Mouse (Mus musculus): ENCODE measurements around the gene Zfp652. TPM values are rescaled to one million over a fixed set of nuclear protein-coding genes. Genes with fewer than 3 reads are reported as not detected.
A peak's percentile ranks its signal among the peaks of the same experiment; 100 is the strongest.

Zfp652 gene
- total RNA-seq, 2 experiments from 2014 or later, result 20.9 to 37.2 TPM

DNA sequence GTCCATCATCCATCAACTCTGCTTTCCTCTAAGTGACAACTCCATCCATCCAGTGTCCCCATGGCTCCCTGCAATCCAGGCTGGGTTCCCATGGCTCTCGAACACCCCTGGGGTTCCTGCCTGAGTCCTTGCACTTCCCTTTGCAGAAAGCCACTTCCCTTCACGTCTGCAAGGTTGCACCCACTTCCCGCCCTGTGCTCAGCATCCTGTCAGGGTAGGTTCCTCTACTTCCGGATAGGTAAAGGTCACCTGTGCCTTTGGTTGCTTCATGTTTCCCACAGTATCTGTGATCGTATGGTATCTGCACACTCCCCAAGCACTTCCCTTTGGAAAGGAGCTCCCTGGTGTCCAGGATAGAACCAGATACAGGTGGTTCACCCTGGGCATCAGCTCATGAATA lies 92.5 kb downstream of the Zfp652 start:
- ATAC-seq (replicated peaks; ENCODE audit: poor library complexity), result peak; percentile 30; the same call in 1 of the 2 replicates

DNA sequence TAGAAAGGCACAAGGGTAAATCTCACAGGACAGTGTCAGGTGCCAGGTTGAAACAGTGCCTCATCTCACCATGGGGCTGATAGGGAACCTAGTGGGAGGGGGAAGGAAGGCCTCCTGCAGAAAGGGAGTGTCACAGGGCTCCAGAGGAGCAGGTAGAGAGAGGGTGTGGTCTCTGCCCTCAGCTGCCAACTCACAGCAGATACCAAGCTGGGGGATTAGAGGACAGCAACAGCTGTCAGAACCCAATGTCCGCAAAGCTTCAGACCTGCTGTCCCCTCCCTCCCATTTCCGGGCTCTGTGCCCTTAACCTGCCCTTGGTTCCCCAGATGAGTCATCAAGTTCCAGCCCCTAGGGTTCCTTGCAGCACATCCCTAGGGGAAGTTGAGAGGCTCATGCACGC lies 93.1 kb downstream of the Zfp652 start:
- ATAC-seq (replicated peaks; ENCODE audit: poor library complexity), result peak; percentile 54

DNA sequence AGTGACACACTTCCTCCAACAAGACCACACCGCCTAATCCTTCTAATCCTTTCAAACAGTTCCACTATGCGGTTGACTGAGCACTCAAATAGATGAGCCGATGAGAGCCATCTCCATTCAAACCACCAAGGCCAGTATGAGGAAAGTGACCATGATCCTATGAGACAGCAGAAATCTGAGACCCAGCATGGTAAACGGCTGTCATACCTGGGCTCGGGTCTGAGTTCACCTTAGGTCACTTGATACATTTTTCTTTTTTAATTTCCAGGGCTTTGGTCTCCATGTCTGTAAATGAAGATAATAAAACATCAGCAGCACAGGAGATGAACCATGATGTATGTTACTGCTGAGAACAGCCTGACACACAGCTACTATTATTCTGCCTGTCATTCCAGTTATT lies 95.4 kb downstream of the Zfp652 start:
- no peak for ATAC-seq (replicated peaks; ENCODE audit: poor library complexity)

DNA sequence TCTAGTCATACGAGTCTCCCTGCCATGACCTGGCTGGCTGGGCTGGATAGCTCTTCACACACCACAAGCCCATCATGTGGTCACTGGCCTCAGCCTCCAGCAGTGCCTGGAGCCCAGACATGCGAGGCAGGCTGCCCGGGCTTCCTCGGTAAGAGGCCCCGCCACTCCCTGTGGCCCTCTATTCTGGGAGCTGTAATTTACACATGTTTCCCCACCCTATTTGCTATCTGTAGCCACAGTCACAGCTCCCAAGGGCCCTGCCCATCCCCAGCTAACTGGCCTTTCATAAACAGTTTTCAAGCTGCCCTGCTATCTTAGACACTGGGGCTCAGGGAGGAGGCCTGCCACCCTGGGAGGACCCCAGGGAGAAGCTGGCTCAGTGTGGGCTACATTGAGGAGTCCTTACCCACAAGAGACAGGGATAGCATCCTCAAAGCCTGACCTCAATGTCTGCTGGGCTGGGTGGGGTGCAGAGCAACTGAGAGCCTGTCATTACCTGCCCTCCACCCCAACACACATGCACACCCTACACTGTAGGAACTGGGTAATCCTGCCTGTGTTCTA lies 96.1 kb downstream of the Zfp652 start:
- ATAC-seq (replicated peaks; ENCODE audit: poor library complexity), result peak; percentile 74

DNA sequence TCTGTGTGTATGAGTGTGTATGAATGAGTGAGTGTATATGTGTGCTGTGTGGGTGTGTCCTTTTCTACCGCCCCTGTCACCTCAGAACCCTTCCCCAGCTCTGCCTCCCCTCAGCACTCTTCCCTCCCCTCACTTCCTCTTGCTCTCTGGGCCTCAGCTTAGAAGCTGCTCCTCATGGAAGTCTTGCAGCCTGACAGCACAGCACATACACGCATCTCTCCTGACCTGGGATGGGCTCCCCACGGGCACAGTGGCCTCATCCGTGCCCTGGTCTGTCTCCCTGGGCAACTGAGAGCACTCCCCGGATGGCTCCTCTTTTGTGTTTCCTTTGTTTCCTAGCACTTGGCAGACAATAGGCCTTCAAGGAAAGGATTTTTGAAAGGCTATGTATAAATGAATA lies 97.1 kb downstream of the Zfp652 start:
- ATAC-seq (replicated peaks; ENCODE audit: poor library complexity), result no peak

DNA sequence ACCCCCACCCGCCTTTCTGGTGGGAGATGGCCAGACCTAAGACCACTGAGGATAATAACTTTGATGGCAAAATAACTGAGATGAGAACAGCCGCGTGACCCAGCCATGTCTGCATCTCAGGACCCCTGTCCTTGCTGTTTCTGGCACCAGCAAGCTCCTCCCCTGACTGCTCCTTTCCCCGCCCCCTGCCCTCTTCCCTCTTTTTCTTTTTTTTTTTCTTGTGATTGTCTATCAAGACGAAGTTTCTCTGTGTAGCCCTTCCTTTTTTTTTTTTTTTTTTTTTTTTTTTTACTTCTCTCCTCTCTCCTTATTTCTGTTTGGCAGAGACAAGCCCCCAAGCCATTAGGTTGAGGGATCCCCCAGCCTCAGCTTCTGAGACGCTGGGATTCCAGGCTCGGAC lies 98.4 kb downstream of the Zfp652 start:
- ATAC-seq (replicated peaks; ENCODE audit: poor library complexity), result no peak

DNA sequence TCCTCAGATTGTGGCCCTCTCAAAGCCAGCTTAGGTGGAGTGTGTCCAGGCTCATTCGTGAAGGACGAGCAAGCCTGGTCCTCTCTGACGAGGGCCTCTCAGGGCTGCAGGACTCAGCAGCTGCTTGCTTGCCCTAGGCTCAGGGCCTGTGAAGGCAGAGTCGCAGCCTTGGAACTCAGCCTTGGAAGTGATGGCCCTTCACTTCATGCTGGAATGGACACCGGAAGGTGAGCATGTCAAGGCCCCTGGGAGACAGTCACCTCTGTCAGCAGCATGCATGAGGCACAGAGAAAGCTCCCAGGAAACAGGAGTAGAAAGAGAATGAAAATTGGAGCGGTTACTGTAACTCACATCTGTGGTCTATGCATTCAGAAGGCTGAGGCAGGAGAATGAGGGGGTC lies 99.3 kb downstream of the Zfp652 start:
- no peak for ATAC-seq (replicated peaks; ENCODE audit: poor library complexity)

DNA sequence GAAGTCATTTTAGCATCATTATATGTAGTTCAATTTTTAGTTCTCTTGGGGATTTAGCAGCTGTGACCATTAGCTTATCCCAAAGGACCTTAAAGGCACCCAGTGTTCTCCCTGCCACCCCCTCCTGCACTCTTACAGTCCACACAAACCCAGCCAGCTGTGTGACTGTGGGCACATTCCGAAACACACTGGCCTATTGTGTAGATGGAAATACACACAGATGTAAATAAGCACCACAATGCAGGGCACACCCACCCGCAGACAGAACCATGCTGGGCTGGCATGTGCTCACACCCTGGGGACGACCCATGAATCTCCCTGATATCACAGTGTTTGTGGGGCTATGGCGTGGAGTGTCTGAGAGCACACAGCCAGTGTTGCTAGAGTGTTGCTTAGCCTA lies 99.8 kb downstream of the Zfp652 start:
- no peak for ATAC-seq (replicated peaks; ENCODE audit: poor library complexity)

DNA sequence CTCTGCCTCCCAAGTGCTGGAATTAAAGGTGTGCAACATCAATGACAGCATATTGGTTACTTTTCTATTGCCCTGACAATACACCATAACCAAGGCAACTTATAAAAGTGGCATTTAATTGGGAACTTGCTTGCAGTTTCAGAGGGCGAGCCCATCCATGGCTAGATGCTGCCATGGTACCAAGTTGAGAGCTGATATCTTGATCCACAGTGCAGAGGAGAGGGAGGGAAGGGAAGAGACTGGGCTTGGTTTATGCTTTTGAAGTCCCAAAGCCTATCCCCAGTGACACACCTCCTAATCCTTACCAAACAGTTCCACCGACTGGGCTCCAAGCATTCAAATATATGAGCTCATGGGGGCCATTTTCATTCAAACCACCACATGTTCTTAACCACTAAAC lies 101.6 kb downstream of the Zfp652 start:
- ATAC-seq (replicated peaks; ENCODE audit: poor library complexity), result no peak

DNA sequence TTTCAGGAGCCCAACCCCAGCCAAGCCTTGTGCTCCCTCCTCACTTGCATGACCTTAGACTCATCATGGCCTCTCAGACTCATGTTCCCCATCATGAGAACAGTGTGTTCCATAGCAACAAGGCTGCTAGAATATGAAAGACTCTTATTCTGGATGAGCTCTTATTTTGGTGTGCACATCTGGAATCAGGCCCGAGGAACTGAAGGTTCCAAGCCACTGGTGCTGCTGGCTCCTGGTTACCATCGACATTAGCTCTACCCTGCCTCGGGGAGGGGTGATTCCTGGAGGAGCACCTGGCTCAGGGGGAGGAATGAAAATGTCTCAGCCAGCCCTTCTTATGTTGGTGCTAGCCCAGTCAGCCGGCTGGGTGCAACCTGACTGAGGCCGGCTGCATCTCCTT lies 102.4 kb downstream of the Zfp652 start:
- ATAC-seq (replicated peaks; ENCODE audit: poor library complexity), result no peak

DNA sequence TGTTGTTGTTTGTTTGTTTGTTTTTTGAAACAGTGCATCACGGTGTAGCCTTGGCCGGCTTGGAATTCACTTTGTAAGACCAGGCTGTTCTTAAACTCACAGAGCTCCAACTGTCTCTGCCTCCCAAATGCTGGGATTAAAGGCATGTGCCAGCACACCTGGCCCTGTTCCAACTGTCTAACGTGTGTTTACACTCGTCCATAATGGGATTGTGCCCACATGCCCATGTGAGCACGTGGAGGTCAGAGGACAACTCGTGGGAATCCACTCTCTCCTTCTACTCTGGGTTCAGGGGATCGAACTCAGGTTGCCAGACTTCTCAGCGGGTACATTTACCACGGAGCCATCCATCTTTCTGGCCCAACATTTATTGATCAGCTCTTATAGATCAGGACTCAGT lies 102.9 kb downstream of the Zfp652 start:
- no peak for ATAC-seq (replicated peaks; ENCODE audit: poor library complexity)

DNA sequence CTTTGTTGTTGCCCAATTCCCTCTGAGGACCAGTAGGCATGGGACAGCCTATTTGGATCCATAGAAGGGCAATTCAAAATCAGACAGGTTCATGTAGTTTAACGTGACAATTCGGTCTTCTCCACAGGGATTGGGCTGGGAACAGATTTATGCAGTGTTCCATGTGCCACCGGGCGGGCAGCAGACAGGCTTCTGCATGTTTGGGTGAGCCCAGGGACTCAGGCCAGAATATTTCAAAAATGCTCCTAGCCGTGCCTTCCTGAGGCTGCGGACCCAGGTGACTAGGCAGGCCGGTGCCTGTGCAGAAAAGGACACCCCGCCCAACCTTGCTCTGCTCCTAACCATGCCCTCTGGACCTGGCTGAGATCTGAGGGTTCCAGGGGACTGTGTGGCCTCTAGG lies 106.7 kb downstream of the Zfp652 start:
- no peak for ATAC-seq (replicated peaks; ENCODE audit: poor library complexity)

DNA sequence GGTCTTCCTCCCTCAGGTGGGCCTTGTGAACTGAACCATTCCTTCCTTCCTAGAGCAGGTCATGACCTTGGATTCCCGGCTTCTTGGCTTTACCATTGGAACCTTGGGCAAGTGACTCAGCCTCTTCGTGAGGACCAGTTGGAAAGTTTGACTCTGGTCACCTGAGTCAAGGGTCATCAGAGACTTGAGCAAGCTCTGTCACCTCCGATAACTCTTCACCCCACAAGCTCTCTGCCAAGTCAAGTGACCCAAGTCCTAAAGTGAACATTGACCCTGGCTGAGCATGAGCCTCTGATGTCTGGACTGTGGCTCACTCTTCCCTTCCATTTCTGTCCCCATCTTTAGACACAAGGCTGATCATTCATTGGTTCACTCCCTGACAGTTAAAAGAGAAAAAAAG lies 109.0 kb downstream of the Zfp652 start:
- ATAC-seq (replicated peaks; ENCODE audit: poor library complexity), result no peak

DNA sequence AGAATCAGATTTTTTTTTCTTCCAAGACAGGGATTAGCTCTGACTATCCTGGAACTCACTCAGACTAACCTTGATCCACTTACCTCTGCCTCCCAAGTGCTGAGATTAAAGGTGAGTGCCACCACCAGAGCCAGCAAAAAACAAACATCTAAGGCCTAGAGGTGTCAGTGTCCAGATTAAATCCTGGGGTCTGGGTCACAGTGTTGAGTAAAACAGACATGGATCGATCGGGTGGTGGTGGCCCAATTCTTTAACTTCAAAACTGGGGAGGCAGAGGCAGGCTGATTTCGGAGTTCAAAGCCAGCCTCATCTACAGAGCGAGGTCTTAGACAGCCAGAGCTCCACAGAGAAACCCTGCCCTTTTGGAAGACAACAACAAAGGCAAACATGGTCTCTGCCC lies 110.0 kb downstream of the Zfp652 start:
- no peak for ATAC-seq (replicated peaks; ENCODE audit: poor library complexity)

DNA sequence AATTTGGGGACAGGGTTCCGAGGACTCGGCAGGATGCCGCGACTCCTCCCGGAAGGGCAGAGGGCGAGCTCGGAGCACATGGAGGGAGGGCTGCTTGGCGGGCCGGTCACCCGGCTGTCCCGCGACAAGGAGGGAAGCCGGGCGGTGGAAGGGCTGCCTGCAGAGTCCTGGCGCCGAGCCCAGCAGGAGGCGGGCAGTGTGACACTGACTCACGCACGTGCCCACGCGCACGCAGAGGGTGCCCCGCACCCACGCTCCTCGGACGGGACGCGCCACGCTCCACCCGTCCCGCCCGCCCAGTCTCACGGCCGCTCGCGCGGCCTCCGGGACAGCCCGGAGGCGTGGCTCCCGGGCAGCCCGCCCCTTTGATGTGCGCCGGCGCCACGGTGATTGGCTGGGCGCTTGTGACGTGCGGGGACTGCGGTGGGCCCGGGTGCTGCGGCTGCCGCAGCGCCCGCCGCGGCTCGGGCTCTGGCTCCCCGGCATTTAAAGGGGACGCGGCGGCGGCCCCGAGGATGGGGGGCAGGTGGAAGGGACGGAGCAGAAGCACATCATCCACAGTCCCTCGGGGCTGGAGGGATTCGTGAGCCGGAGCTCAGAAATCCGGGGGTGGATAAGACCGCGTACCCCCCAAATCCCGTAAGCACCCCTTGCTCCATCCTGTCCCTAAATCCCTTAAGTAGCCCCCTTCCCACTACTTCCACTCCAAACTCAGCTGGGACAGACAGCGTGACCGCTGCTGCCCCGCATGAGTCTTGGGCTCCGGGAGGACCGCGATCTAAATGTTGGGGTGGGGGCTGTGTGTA lies 111.8 kb downstream of the Zfp652 start, which contains the start of gene Phospho1:
Gene Phospho1 (plus strand): TSS at position 429 of the 806 bp plus-strand sequence.
- peak; percentile 84 for ATAC-seq (replicated peaks; ENCODE audit: poor library complexity)

DNA sequence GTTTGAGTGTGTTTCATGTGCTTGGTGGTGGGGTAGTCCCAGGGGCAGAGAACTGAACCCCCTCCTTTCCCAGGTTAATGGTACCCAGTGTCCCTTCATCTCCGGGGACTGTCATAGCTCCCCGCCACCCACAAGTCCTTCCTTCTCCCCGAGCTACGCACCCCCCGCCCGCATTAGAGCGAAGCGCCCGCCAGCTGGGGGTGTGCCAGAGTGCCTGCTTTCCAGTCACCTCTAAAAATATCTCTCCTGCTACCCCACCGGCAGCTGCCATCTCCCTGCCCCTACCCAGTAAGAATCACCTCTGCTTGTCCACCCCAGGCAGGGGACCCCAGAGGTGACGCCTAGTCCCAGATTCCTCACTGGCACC lies 112.4 kb downstream of the Zfp652 start:
- ATAC-seq (replicated peaks; ENCODE audit: poor library complexity), result no peak

DNA sequence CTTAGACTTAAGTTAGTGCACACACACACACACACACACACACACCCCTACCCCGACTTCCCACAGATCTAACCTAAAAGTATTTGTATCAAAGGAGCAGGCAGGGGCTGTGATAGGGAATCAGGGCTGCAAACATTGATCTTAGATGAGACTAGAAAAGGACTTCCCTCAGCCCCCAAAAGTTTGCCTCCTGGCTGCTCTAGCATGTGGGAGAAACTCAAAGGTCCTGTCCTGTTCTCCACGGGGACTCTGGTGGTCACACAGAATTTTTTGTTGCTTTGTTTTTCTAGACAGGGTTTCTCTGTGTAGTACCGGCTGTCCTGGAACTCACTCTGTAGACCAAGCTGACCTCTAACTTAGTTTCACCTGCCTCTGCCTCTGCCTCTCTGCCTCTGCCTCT lies 113.2 kb downstream of the Zfp652 start:
- ATAC-seq (replicated peaks; ENCODE audit: poor library complexity), result no peak

DNA sequence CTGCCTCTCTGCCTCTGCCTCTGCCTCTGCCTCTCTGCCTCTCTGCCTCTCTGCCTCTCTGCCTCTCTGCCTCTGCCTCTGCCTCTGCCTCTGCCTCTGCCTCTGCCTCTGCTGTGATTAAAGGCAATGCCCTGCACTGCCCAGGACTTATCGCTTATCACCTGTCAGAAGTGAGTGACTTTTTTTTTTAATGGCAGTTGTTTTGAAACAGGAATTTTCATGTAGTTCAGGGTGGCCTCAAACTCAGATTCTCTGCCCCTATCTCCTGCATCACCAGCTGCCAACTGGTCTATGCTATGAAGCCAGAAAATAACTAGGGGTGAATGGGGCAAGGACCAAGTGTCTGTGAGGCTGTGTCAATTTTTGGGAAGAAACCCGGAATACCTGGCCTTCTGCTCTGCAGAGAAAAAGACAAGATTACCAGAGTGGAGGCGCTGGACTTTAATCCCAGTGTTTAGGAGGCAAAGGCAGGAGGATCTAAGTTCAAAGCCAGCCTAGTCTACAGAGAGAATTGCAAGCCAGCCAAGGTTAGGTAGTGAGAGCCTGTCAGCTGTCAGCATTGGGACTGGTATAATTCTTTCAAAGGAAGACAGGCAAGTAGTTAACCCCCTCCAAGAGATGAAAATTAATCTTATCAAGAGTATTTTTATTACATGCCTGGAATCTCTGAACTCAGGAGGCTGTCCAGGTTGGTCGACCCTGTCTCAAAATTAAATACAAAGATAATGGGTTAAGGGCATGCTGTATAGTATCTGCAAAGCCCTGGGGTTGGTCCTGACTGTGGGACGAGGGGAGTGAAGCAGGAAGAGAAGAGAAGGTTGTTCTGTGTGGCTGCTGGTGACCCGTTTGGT lies 114.1 kb downstream of the Zfp652 start:
- ATAC-seq (replicated peaks; ENCODE audit: poor library complexity), result no peak

DNA sequence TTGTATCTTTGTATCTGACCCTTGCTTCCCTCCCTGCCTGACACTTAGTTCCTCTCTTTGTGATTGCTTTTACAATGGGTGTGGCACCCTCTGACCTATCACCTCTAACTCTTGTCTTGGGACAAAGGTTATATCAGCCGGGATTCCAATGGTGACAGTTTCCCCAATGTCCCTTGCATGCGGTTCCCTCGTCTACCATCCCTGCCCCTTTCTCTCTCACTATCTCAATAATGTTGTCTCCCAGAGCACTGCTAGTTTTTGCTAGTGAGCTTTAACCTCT lies 114.6 kb downstream of the Zfp652 start:
- no peak for ATAC-seq (replicated peaks; ENCODE audit: poor library complexity)

DNA sequence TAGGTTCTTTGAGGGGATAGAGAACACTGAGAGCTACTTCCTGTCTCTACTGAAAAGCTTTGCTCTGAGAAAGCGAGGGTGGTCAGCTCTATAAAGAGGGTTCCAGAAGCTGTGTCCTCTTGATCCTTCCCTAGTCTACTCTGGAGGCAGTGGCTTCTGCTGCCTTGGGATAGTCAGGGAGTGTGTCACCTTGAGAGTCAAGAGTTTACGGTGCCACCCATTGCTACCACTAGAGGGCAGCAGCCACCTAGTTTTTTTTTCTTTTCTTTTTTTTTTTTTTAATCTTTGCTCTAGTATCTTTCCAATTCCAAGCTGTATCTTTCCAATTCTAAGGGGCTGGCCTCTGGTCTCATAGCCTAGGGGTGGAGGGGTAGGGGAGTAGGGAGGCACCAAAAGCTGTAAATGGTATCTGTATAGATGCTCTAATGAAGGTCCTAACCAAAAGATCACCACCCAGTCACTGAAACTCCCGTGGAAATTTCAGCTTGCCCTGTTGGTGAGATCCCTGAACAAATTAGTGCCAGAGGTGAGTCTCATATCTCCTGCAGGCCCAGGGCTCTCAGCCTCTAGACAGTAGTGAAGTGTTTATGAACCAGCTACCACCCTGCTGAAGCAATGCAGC lies 115.1 kb downstream of the Zfp652 start:
- ATAC-seq (replicated peaks; ENCODE audit: poor library complexity), result peak; percentile 35

DNA sequence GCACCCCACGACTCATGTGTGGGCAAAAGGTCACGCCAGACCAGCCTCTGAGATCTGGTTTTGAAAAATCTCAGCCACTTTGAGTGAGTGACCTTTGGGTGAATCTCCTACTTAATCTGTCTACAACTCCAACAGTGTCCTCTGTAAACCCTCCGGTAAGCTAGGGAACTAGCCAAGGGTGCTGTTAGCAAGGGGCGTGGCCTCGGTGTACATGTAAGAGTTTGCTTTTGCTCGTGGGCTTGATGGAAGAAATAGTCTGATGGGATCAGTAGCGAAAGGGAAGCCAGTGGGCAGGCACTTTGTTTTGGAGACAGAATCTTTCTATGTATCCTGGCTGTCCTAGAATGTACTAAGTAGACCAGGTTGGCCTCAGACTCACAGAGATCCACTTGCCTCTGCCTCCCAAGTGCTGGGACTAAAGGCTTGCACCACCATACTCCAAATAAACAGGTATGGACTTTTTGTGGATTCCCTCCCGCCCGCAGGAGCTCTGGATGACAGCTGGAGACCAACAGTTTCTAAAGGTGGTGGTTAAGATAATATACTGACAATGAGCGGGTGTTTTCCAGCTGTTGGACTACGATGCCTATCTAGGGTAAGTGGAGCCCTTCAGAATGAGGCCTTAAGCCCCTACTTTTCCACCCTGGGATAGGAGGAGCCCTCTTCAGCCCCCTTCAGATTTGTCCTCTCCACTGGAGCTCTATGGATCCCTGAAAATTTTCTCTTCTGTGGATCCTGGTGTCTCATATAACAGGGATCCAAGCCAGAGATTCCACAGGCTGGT lies 115.9 kb downstream of the Zfp652 start:
- ATAC-seq (replicated peaks; ENCODE audit: poor library complexity), result no peak

Measured in megakaryocyte progenitor cell, adult 5-6 weeks (primary cell).